Mouse (Mus musculus): ENCODE measurements at regions not wholly inside any gene's neighbourhood (a gene's known extent, or its start where the extent isn't known, plus 50 kb on each side); places are given as distances from the start of the nearest gene placed in this dataset.
A peak's percentile ranks its signal among the peaks of the same experiment; 100 is the strongest.

GRCm38 (mm10) chr13:37503898-37504297 lies 158.9 kb downstream of the Ly86 start:
- DNase-seq, result no peak

- no peak for DNase-seq
Measured at GRCm38 (mm10) chr13:37504373-37504772, 159.4 kb downstream of the Ly86 start.

GRCm38 (mm10) chr13:37505617-37506016 lies 160.6 kb downstream of the Ly86 start:
- DNase-seq, result no peak

GRCm38 (mm10) chr13:37506046-37506445 lies 161.0 kb downstream of the Ly86 start:
- peak; percentile 57 to 63 for DNase-seq

GRCm38 (mm10) chr13:37506701-37507100 lies 161.7 kb downstream of the Ly86 start:
- no peak for DNase-seq

- peak; percentile 85 to 92 for DNase-seq
Measured at GRCm38 (mm10) chr13:37507146-37507545, 162.1 kb downstream of the Ly86 start.

- peak; percentile 64 to 74 for DNase-seq
Measured at GRCm38 (mm10) chr13:37508385-37509351, 163.7 kb downstream of the Ly86 start.

GRCm38 (mm10) chr13:37509352-37509851 lies 164.4 kb downstream of the Ly86 start:
- DNase-seq, result peak; percentile 55 to 78

GRCm38 (mm10) chr13:37510511-37510910 lies 165.5 kb downstream of the Ly86 start:
- DNase-seq, result no peak

- no peak for DNase-seq
Measured at GRCm38 (mm10) chr13:37511006-37511405, 166.0 kb downstream of the Ly86 start.

- DNase-seq, result no peak
Measured at GRCm38 (mm10) chr13:37511406-37511805, 166.4 kb downstream of the Ly86 start.

GRCm38 (mm10) chr13:37512781-37513180 lies 167.8 kb downstream of the Ly86 start:
- no peak for DNase-seq

- DNase-seq, result peak in 1 of 2 experiments; percentile 33
Measured at GRCm38 (mm10) chr13:37513206-37513904, 168.3 kb downstream of the Ly86 start.

- DNase-seq, result peak; percentile 67 to 75
Measured at GRCm38 (mm10) chr13:37513905-37514607, 169.0 kb downstream of the Ly86 start.

- no peak for DNase-seq
Measured at GRCm38 (mm10) chr13:37514641-37515305, 169.8 kb downstream of the Ly86 start.

- peak in 1 of 2 experiments; percentile 26 for DNase-seq
Measured at GRCm38 (mm10) chr13:37517055-37517807, 172.2 kb downstream of the Ly86 start.

GRCm38 (mm10) chr13:37519948-37520347 lies 174.9 kb downstream of the Ly86 start:
- DNase-seq, result peak in 1 of 2 experiments; percentile 37

- peak in 1 of 2 experiments; percentile 40 for DNase-seq
Measured at GRCm38 (mm10) chr13:37525097-37525726, 180.2 kb downstream of the Ly86 start.

- peak in 1 of 2 experiments; percentile 25 for DNase-seq
Measured at GRCm38 (mm10) chr13:37526102-37526501, 181.1 kb downstream of the Ly86 start.

- no peak for DNase-seq
Measured at GRCm38 (mm10) chr13:37528380-37528779, 183.4 kb downstream of the Ly86 start.

GRCm38 (mm10) chr13:37528876-37529275 lies 183.9 kb downstream of the Ly86 start:
- DNase-seq, result no peak

All from lung, adult 18-20 months (tissue).